Mouse (Mus musculus) lung, postnatal 10 days (tissue): ENCODE measurements around the gene E2f2.

ENCODE experiments used
- DNase-seq: peaks from one replicate; pipeline ENCODE4 v3.0.0; 2021

E2f2 gene

GRCm38 (mm10) chr4:136206033-136206893, 34.1 kb downstream of the E2f2 start, which contains the start of gene Asap3:
Gene Asap3 (plus strand): TSS chr4:136206365.
- DNase-seq: peak; percentile 99

- DNase-seq: no peak
Observed at GRCm38 (mm10) chr4:136206943-136207342, 34.7 kb downstream of the E2f2 start.

GRCm38 (mm10) chr4:136210931-136211330, 38.7 kb downstream of the E2f2 start:
- DNase-seq: no peak

GRCm38 (mm10) chr4:136213629-136214028, 41.4 kb downstream of the E2f2 start:
- peak; percentile 45 for DNase-seq

GRCm38 (mm10) chr4:136214828-136215227, 42.6 kb downstream of the E2f2 start:
- no peak for DNase-seq

GRCm38 (mm10) chr4:136215576-136215975, 43.4 kb downstream of the E2f2 start:
- DNase-seq: no peak

- DNase-seq: peak; percentile 48
Observed at GRCm38 (mm10) chr4:136217063-136217462, 44.9 kb downstream of the E2f2 start.

- DNase-seq: peak; percentile 88
Observed at GRCm38 (mm10) chr4:136218595-136219214, 46.5 kb downstream of the E2f2 start.

GRCm38 (mm10) chr4:136220133-136220775, 48.1 kb downstream of the E2f2 start:
- peak; percentile 46 for DNase-seq

GRCm38 (mm10) chr4:136223549-136224239, 51.5 kb downstream of the E2f2 start:
- no peak for DNase-seq

GRCm38 (mm10) chr4:136224240-136224559, 52.0 kb downstream of the E2f2 start:
- peak; percentile 38 for DNase-seq

- no peak for DNase-seq
Observed at GRCm38 (mm10) chr4:136224677-136225460, 52.7 kb downstream of the E2f2 start.

GRCm38 (mm10) chr4:136227408-136227807, 55.2 kb downstream of the E2f2 start:
- DNase-seq: no peak

- peak; percentile 31 for DNase-seq
Observed at GRCm38 (mm10) chr4:136228640-136229039, 56.4 kb downstream of the E2f2 start.

- DNase-seq: no peak
Observed at GRCm38 (mm10) chr4:136238669-136239068, 66.5 kb downstream of the E2f2 start.

GRCm38 (mm10) chr4:136239111-136239510, 66.9 kb downstream of the E2f2 start:
- no peak for DNase-seq

- DNase-seq: peak; percentile 90
Observed at GRCm38 (mm10) chr4:136239622-136240021, 67.4 kb downstream of the E2f2 start.

GRCm38 (mm10) chr4:136240123-136240522, 67.9 kb downstream of the E2f2 start:
- no peak for DNase-seq

- DNase-seq: no peak
Observed at GRCm38 (mm10) chr4:136240955-136241354, 68.8 kb downstream of the E2f2 start.

GRCm38 (mm10) chr4:136242065-136242703, 70.0 kb downstream of the E2f2 start:
- DNase-seq: peak; percentile 65

GRCm38 (mm10) chr4:136242728-136243127, 70.5 kb downstream of the E2f2 start:
- DNase-seq: no peak

GRCm38 (mm10) chr4:136244208-136244607, 72.0 kb downstream of the E2f2 start:
- no peak for DNase-seq
